Mouse (Mus musculus): ENCODE results near the gene Pno1.
"Not testable (repeated sequence)": the region's sequence is repeated elsewhere in the genome, so short reads cannot be mapped to it uniquely, and the experiment has no call there.

Pno1 gene

GRCm38 (mm10) chr11:17211258-17212140 lies at the start of gene Pno1:
Gene Pno1, minus strand, starts transcription at chr11:17211568.
- DNase-seq (ENCODE audit: low spot score), result peak; percentile 91

- peak; percentile 5 for DNase-seq (ENCODE audit: low spot score)
These were observed 46.5 kb upstream of the Pno1 start for GRCm38 (mm10) chr11:17257861-17258260.

- DNase-seq (ENCODE audit: low spot score), result peak; percentile 92
These were observed 46.1 kb upstream of the Pno1 start, which contains the start of gene C1d for GRCm38 (mm10) chr11:17257443-17257842. Gene C1d, plus strand, starts transcription at chr11:17257579.

- no peak for DNase-seq (ENCODE audit: low spot score)
These were observed 45.5 kb upstream of the Pno1 start for GRCm38 (mm10) chr11:17256813-17257365.

GRCm38 (mm10) chr11:17248715-17249114 lies 37.3 kb upstream of the Pno1 start:
- no peak for DNase-seq (ENCODE audit: low spot score)

GRCm38 (mm10) chr11:17238598-17238997 lies 27.2 kb upstream of the Pno1 start:
- not testable (repeated sequence) for DNase-seq (ENCODE audit: low spot score)

- no peak for DNase-seq (ENCODE audit: low spot score)
These were observed 25.2 kb upstream of the Pno1 start for GRCm38 (mm10) chr11:17236449-17237037.

- no peak for DNase-seq (ENCODE audit: low spot score)
These were observed 21.4 kb upstream of the Pno1 start for GRCm38 (mm10) chr11:17232792-17233191.

GRCm38 (mm10) chr11:17221126-17221525 lies 9.8 kb upstream of the Pno1 start:
- DNase-seq (ENCODE audit: low spot score), result no peak

- no peak for DNase-seq (ENCODE audit: low spot score)
These were observed 4.1 kb upstream of the Pno1 start for GRCm38 (mm10) chr11:17215475-17215874.

- DNase-seq (ENCODE audit: low spot score), result no peak
These were observed 1.6 kb upstream of the Pno1 start for GRCm38 (mm10) chr11:17212903-17213509.

GRCm38 (mm10) chr11:17212141-17212495 lies 750 bp upstream of the Pno1 start:
- peak; percentile 32 for DNase-seq (ENCODE audit: low spot score)

- no peak for DNase-seq (ENCODE audit: low spot score)
These were observed 8.9 kb downstream of the Pno1 start for GRCm38 (mm10) chr11:17202481-17202880.

- DNase-seq (ENCODE audit: low spot score), result no peak
These were observed 10.4 kb downstream of the Pno1 start for GRCm38 (mm10) chr11:17200936-17201335.

- DNase-seq (ENCODE audit: low spot score), result no peak
These were observed 11.4 kb downstream of the Pno1 start for GRCm38 (mm10) chr11:17199840-17200501.

- DNase-seq (ENCODE audit: low spot score), result no peak
These were observed 12.2 kb downstream of the Pno1 start for GRCm38 (mm10) chr11:17199170-17199569.

- DNase-seq (ENCODE audit: low spot score), result no peak
These were observed 19.1 kb downstream of the Pno1 start for GRCm38 (mm10) chr11:17192151-17192844.

- DNase-seq (ENCODE audit: low spot score), result no peak
These were observed 22.6 kb downstream of the Pno1 start for GRCm38 (mm10) chr11:17188786-17189185.

- DNase-seq (ENCODE audit: low spot score), result no peak
These were observed 23.7 kb downstream of the Pno1 start for GRCm38 (mm10) chr11:17187649-17188048.

- DNase-seq (ENCODE audit: low spot score), result no peak
These were observed 28.2 kb downstream of the Pno1 start for GRCm38 (mm10) chr11:17183165-17183564.

GRCm38 (mm10) chr11:17181807-17182206 lies 29.6 kb downstream of the Pno1 start, which contains the start of gene Wdr92:
Gene Wdr92, plus strand, starts transcription at chr11:17182107.
- no peak for DNase-seq (ENCODE audit: low spot score)
